9 mouse cellular contexts compared by ENCODE assay signal in the genomic region with DNA sequence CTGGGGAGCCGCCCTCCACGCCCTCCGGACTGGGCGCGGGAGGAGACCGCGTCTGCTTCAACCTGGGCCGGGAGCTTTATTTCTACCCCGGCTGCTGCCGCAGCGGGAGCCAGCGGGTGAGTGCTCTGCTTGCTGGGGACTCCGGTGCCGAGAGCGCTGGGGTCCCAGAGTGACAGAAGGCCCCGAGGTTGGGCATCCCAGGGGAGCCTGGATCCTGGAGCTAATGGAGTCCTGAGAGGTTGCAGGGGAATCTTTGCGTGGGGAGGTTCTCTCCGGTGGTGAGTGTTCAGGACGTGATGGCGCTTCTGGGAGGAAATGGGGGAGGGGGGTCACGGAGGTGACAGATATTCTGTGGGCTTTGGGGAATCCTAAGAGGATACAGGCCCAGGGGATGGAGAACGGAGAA. TPM values are rescaled to one million over a fixed set of nuclear protein-coding genes. Genes with fewer than 3 reads are reported as not detected.
A peak's percentile ranks its signal among the peaks of the same experiment; 100 is the strongest.
DNase-seq lines count a peak whose midpoint lies in the region; ATAC-seq and TF ChIP-seq lines count a peak whose summit lies in the region.
"Had no signal": no experiment of that assay in that cellular context is flagged by ENCODE, and none has a peak within 500 bp of the region (broad histone marks: within the 10 kb centered on the region; RNA-seq: fewer than 3 reads in every experiment).

No protein-coding gene starts in this region.

- peaks cover 18% of the 10 kb centered on the region for H3K36me3 ChIP-seq in embryonic facial prominence, embryonic 11.5 days (replicated peaks; ENCODE audit: control insufficient read depth, insufficient read depth, low read depth, low read length)
- H3K36me3 ChIP-seq in hindbrain, embryonic 12.5 days = peaks cover 38% of the 10 kb centered on the region
- H3K36me3 ChIP-seq in liver, embryonic 16.5 days (ENCODE audit: control insufficient read depth, insufficient read depth) = peaks cover 20% of the 10 kb centered on the region

- peak overlapping the region; percentile 96 for H3K9ac ChIP-seq in embryonic facial prominence, embryonic 11.5 days (replicated peaks; ENCODE audit: low read length)
- peak overlapping the region; percentile 95 for H3K9ac ChIP-seq in hindbrain, embryonic 12.5 days
- H3K9ac ChIP-seq in liver, embryonic 16.5 days (ENCODE audit: low read depth, low read length) = peak overlapping the region; percentile 87

- no peaks in the 10 kb centered on the region for H3K4me1 ChIP-seq in embryonic facial prominence, embryonic 11.5 days (ENCODE audit: control insufficient read depth, insufficient read depth, low read length)
- peaks cover 22% of the 10 kb centered on the region for H3K4me1 ChIP-seq in hindbrain, embryonic 12.5 days
- peaks cover 20% of the 10 kb centered on the region for H3K4me1 ChIP-seq in liver, embryonic 16.5 days (ENCODE audit: control insufficient read depth, low read depth, low read length)

- intact Hi-C loops in gastrocnemius, adult 2 months (cut with DNase I) = no loop called here

- H3K9me3 ChIP-seq in embryonic facial prominence, embryonic 11.5 days (replicated peaks; ENCODE audit: control insufficient read depth, low read length) = no peaks in the 10 kb centered on the region
- H3K9me3 ChIP-seq in hindbrain, embryonic 12.5 days (replicated peaks) = no peaks in the 10 kb centered on the region
- H3K9me3 ChIP-seq in liver, embryonic 16.5 days (replicated peaks; ENCODE audit: control insufficient read depth, low read length) = no peaks in the 10 kb centered on the region

- peak overlapping the region; percentile 87 for H3K27ac ChIP-seq in gastrocnemius, adult 2 months
- H3K27ac ChIP-seq in embryonic facial prominence, embryonic 11.5 days (replicated peaks; ENCODE audit: low read depth, low read length) = peak overlapping the region; percentile 52
- H3K27ac ChIP-seq in hindbrain, embryonic 12.5 days = peak overlapping the region; percentile 71; the same call in 1 of the 2 replicates
- peak overlapping the region; percentile 58 for H3K27ac ChIP-seq in liver, embryonic 16.5 days (ENCODE audit: low read length)

- 0% methylated on average over 21 of the region's 22 CpGs for WGBS in embryonic facial prominence, embryonic 11.5 days
- under 1% methylated on average over 22 of the region's 22 CpGs for WGBS in hindbrain, embryonic 12.5 days
- WGBS in liver, embryonic 16.5 days (ENCODE audit: insufficient replicate concordance) = under 1% methylated on average over 22 of the region's 22 CpGs

- no peaks in the 10 kb centered on the region for H3K27me3 ChIP-seq in embryonic facial prominence, embryonic 11.5 days (ENCODE audit: control insufficient read depth, insufficient read depth, low read length)
- no peaks in the 10 kb centered on the region for H3K27me3 ChIP-seq in hindbrain, embryonic 12.5 days
- peaks cover 12% of the 10 kb centered on the region for H3K27me3 ChIP-seq in liver, embryonic 16.5 days (ENCODE audit: control insufficient read depth, insufficient read depth, low read depth, low read length)

- peak overlapping the region; percentile 74 for H3K4me2 ChIP-seq in embryonic facial prominence, embryonic 11.5 days (ENCODE audit: low read depth, low read length)
- peak overlapping the region; percentile 96 for H3K4me2 ChIP-seq in hindbrain, embryonic 12.5 days (replicated peaks)
- peak overlapping the region; percentile 87 for H3K4me2 ChIP-seq in liver, embryonic 16.5 days (ENCODE audit: low read depth, low read length)

- peak; percentile 55 for DNase-seq in gastrocnemius, adult 2 months
- DNase-seq in gastrocnemius, postnatal 25 days = no peak
- peak; percentile 28 to 46 for DNase-seq in B cell, adult 2 months
- DNase-seq in embryonic facial prominence, embryonic 11.5 days (ENCODE audit: low spot score) = no peak
- peak; percentile 63 for DNase-seq in testis, postnatal 10 days (ENCODE audit: low spot score)
- no peak for DNase-seq in ovary, postnatal 36 days (ENCODE audit: low spot score)

- no peak for ATAC-seq in embryonic facial prominence, embryonic 11.5 days (replicated peaks; ENCODE audit: insufficient number of reproducible peaks, low FRiP score, low TSS enrichment, low read depth)
- ATAC-seq in hindbrain, embryonic 12.5 days (ENCODE audit: low FRiP score) = no peak
- no peak for ATAC-seq in liver, embryonic 16.5 days (ENCODE audit: low read depth)

- peak overlapping the region; percentile 82 for H3K4me3 ChIP-seq in gastrocnemius, adult 2 months
- H3K4me3 ChIP-seq in embryonic facial prominence, embryonic 11.5 days (ENCODE audit: low read depth, low read length) = peak overlapping the region; percentile 100
- H3K4me3 ChIP-seq in hindbrain, embryonic 12.5 days = peak overlapping the region; percentile 98
- peak overlapping the region; percentile 80 for H3K4me3 ChIP-seq in liver, embryonic 16.5 days (ENCODE audit: low read depth, low read length)

- no peak for TF ChIP-seq CTCF in gastrocnemius, adult 2 months (IDR thresholded peaks at IDR 0.05)

RNA-seq across cellular contexts. Expression of a gene that starts 0.6 kb away (rescaled TPM):
- 10 to 100 TPM; 31.9 to 32.1 TPM for total RNA-seq in gastrocnemius, adult 2 months (2021)
- 10 to 100 TPM; 22.4 to 22.7 TPM for total RNA-seq in gastrocnemius, postnatal 25 days (2021)
- polyA plus RNA-seq in embryonic facial prominence, embryonic 11.5 days (2014; fragmentation: Nextera tagmentation; extraction: Ambion mirVana) = 17.2 and 17.7 TPM in 2 replicates
- 20.1 and 23.6 TPM in 2 replicates for polyA plus RNA-seq in hindbrain, embryonic 12.5 days (2016; fragmentation: Nextera tagmentation; extraction: Ambion mirVana)
- polyA plus RNA-seq in liver, embryonic 16.5 days (2015; fragmentation: Nextera tagmentation; extraction: Ambion mirVana) = 2.4 and 3.5 TPM in 2 replicates

RNA-seq across cellular contexts. Expression of a gene that starts 7.1 kb away (rescaled TPM):
- 100 to 1,000 TPM; 265 to 336 TPM for total RNA-seq in gastrocnemius, adult 2 months (2021)
- 100 to 1,000 TPM; 315 to 350 TPM for total RNA-seq in gastrocnemius, postnatal 25 days (2021)
- polyA plus RNA-seq in embryonic facial prominence, embryonic 11.5 days (2014; fragmentation: Nextera tagmentation; extraction: Ambion mirVana) = 5.1 and 6.5 TPM in 2 replicates
- 13.4 and 14.6 TPM in 2 replicates for polyA plus RNA-seq in hindbrain, embryonic 12.5 days (2016; fragmentation: Nextera tagmentation; extraction: Ambion mirVana)
- polyA plus RNA-seq in liver, embryonic 16.5 days (2015; fragmentation: Nextera tagmentation; extraction: Ambion mirVana) = 12.2 and 17.1 TPM in 2 replicates

RNA-seq across cellular contexts. Expression of a gene that starts 17.8 kb away (rescaled TPM):
- total RNA-seq in gastrocnemius, adult 2 months (2021) = 1 to 10 TPM in 1 of 2 experiments, under 1 TPM in 1; 0.89 to 2.3 TPM
- 1 to 10 TPM; 2.0 to 2.7 TPM for total RNA-seq in gastrocnemius, postnatal 25 days (2021)
- polyA plus RNA-seq in embryonic facial prominence, embryonic 11.5 days (2014; fragmentation: Nextera tagmentation; extraction: Ambion mirVana) = 10.0 and 10.5 TPM in 2 replicates
- polyA plus RNA-seq in hindbrain, embryonic 12.5 days (2016; fragmentation: Nextera tagmentation; extraction: Ambion mirVana) = 9.1 and 9.7 TPM in 2 replicates
- polyA plus RNA-seq in liver, embryonic 16.5 days (2015; fragmentation: Nextera tagmentation; extraction: Ambion mirVana) = 0.77 and 0.93 TPM in 2 replicates
- total RNA-seq: neutrophil, adult 5-6 weeks had no signal

RNA-seq across cellular contexts. Expression of a gene that starts 22.1 kb away (rescaled TPM):
- not detected for total RNA-seq in gastrocnemius, adult 2 months (2021)
- total RNA-seq in gastrocnemius, postnatal 25 days (2021) = not detected
- polyA plus RNA-seq in embryonic facial prominence, embryonic 11.5 days (2014; fragmentation: Nextera tagmentation; extraction: Ambion mirVana) = not detected in 2 replicates
- not detected in 2 replicates for polyA plus RNA-seq in hindbrain, embryonic 12.5 days (2016; fragmentation: Nextera tagmentation; extraction: Ambion mirVana)
- polyA plus RNA-seq in liver, embryonic 16.5 days (2015; fragmentation: Nextera tagmentation; extraction: Ambion mirVana) = not detected in 2 replicates

RNA-seq across cellular contexts. Expression of a gene that starts 41.6 kb away (rescaled TPM):
- total RNA-seq in gastrocnemius, adult 2 months (2021) = not detected
- not detected for total RNA-seq in gastrocnemius, postnatal 25 days (2021)
- 2.4 TPM in 2 replicates for polyA plus RNA-seq in embryonic facial prominence, embryonic 11.5 days (2014; fragmentation: Nextera tagmentation; extraction: Ambion mirVana)
- polyA plus RNA-seq in hindbrain, embryonic 12.5 days (2016; fragmentation: Nextera tagmentation; extraction: Ambion mirVana) = 1.8 TPM in 2 replicates
- 0.11 and 0.12 TPM in 2 replicates for polyA plus RNA-seq in liver, embryonic 16.5 days (2015; fragmentation: Nextera tagmentation; extraction: Ambion mirVana)
- total RNA-seq: neutrophil, adult 5-6 weeks had no signal

Comparison
In these comparisons a context has a peak if more than half of its experiments do, and no peak if none do; other contexts are left out.
1. DNase-seq: peak in gastrocnemius, adult 2 months (single experiment), B cell, adult 2 months (2 of 2) and testis, postnatal 10 days (single experiment); none in gastrocnemius, postnatal 25 days (single experiment), embryonic facial prominence, embryonic 11.5 days (single experiment) and ovary, postnatal 36 days (single experiment).
2. Peak in every context shown above with its lines, with median percentiles within 50 percentile points of each other: H3K27ac ChIP-seq, H3K4me3 ChIP-seq, H3K4me2 ChIP-seq and H3K9ac ChIP-seq.